Mouse (Mus musculus): ENCODE data around the gene Arl8a. TPM values are rescaled to one million over a fixed set of nuclear protein-coding genes. Genes with fewer than 3 reads are reported as not detected.

Arl8a gene
- polyA plus RNA-seq, 1 experiment from 2014 or later, result 129 TPM

Other genes with a start within 250 kb of the Arl8a start
- gene Ppp1r12b, start 190.9 kb upstream of the Arl8a start, polyA plus RNA-seq (2016; fragmentation: Nextera tagmentation; extraction: Ambion mirVana), result 13.8 and 14.6 TPM in 2 replicates
- gene Ube2t, start 184.3 kb upstream of the Arl8a start, polyA plus RNA-seq (2016; fragmentation: Nextera tagmentation; extraction: Ambion mirVana), result 43.2 and 43.9 TPM in 2 replicates
- gene Lgr6, start 41.5 kb upstream of the Arl8a start, polyA plus RNA-seq (2016; fragmentation: Nextera tagmentation; extraction: Ambion mirVana), result 0.27 and 0.66 TPM in 2 replicates
- 0.58 and 1.1 TPM in 2 replicates for gene Ptpn7, start 14.1 kb upstream of the Arl8a start, polyA plus RNA-seq (2016; fragmentation: Nextera tagmentation; extraction: Ambion mirVana)
- not detected in 2 replicates for gene Gpr37l1, start 20.9 kb downstream of the Arl8a start, polyA plus RNA-seq (2016; fragmentation: Nextera tagmentation; extraction: Ambion mirVana)
- gene Elf3, start 111.7 kb downstream of the Arl8a start, polyA plus RNA-seq (2016; fragmentation: Nextera tagmentation; extraction: Ambion mirVana), result 0.52 and 0.70 TPM in 2 replicates
- gene Rnpep, start 137.3 kb downstream of the Arl8a start, polyA plus RNA-seq (2016; fragmentation: Nextera tagmentation; extraction: Ambion mirVana), result 93.3 and 101 TPM in 2 replicates
- 162 and 170 TPM in 2 replicates for gene Timm17a, start 167.0 kb downstream of the Arl8a start, polyA plus RNA-seq (2016; fragmentation: Nextera tagmentation; extraction: Ambion mirVana)
- gene Lmod1, start 178.0 kb downstream of the Arl8a start, polyA plus RNA-seq (2016; fragmentation: Nextera tagmentation; extraction: Ambion mirVana), result 0.60 and 0.85 TPM in 2 replicates
- gene Shisa4, start 228.4 kb downstream of the Arl8a start, polyA plus RNA-seq (2016; fragmentation: Nextera tagmentation; extraction: Ambion mirVana), result 71.2 and 76.3 TPM in 2 replicates